Mouse (Mus musculus) CH12.LX (cell line): ENCODE measurements around the gene Dact3. TPM values are rescaled to one million over a fixed set of nuclear protein-coding genes. Genes with fewer than 3 reads are reported as not detected.

Experiments used
- DNase-seq: peaks from one replicate; pipeline ENCODE4 v3.0.0-alpha.2; 2013; ENCODE audit errors: extremely low read depth
- H3K27ac ChIP-seq: 2 replicates; pipeline ENCODE4 v1.5.1; 2012; ENCODE audit warnings: low read depth, mild to moderate bottlenecking, control low read depth, moderate library complexity; ENCODE audit not compliant: insufficient read depth
- H3K27me3 ChIP-seq: replicated peaks from 2 replicates; pipeline ENCODE3; 2012; ENCODE audit warnings: inconsistent platforms
- H3K36me3 ChIP-seq, 2 experiments: replicated peaks in 1 of 2; 2 replicates each; pipeline versions ENCODE3 to v1.6.1; 2012; ENCODE audit warnings: inconsistent platforms in 1 of 2, low read length in 1 of 2, mild to moderate bottlenecking in 1 of 2, mixed read lengths in 1 of 2, moderate library complexity in 1 of 2; ENCODE audit not compliant: control insufficient read depth in 1 of 2, insufficient read depth in 1 of 2
- H3K4me1 ChIP-seq, 2 experiments: 2 replicates each; pipeline ENCODE4 v1.6.1; 2012; ENCODE audit warnings: inconsistent platforms in 1 of 2, moderate library complexity in 1 of 2; ENCODE audit not compliant: insufficient read depth in 2 of 2, control insufficient read depth in 1 of 2
- H3K4me2 ChIP-seq: 2 replicates; pipeline ENCODE4 v1.6.1; 2012; ENCODE audit warnings: low read depth, mild to moderate bottlenecking, control low read depth; ENCODE audit not compliant: poor library complexity, insufficient read depth, severe bottlenecking
- H3K4me3 ChIP-seq, 3 experiments: fragments of 150-350 bp in 1 of 3; sonication (generic) in 1 of 3; replicated peaks in 1 of 3; 2 replicates each; pipeline versions ENCODE3 to v1.5.1; 2011 to 2012; ENCODE audit warnings: low read depth in 2 of 3, low read length in 2 of 3, mild to moderate bottlenecking in 2 of 3, moderate library complexity in 2 of 3, control low read depth in 1 of 3, improper control_type of control experiment in 1 of 3, inconsistent platforms in 1 of 3, mixed read lengths in 1 of 3; ENCODE audit not compliant: poor library complexity in 1 of 3
- H3K79me2 ChIP-seq: replicated peaks from 2 replicates; pipeline ENCODE4 v1.6.1; 2012; ENCODE audit warnings: mild to moderate bottlenecking, moderate library complexity; ENCODE audit not compliant: control insufficient read depth, poor library complexity, insufficient read depth, severe bottlenecking; ENCODE audit errors: extremely low read depth
- H3K9ac ChIP-seq: 2 replicates; pipeline ENCODE4 v1.6.1; 2012; ENCODE audit warnings: low read depth, mild to moderate bottlenecking, control low read depth, moderate library complexity; ENCODE audit not compliant: insufficient read depth
- H3K9me3 ChIP-seq: replicated peaks from 2 replicates; pipeline ENCODE3; 2012; ENCODE audit warnings: low read length, inconsistent platforms, mixed read lengths
- CHD1 ChIP-seq: IDR thresholded peaks from 2 replicates; pipeline ENCODE4 v1.6.1; 2012; ENCODE audit warnings: low read depth, low read length, improper control_type of control experiment, inconsistent platforms
- CHD2 ChIP-seq: IDR thresholded peaks from 2 replicates; pipeline ENCODE4 v1.6.1; 2011; ENCODE audit warnings: low read length, improper control_type of control experiment
- CTCF ChIP-seq, 2 experiments: IDR thresholded peaks in 1 of 2; conservative IDR thresholded peaks in 1 of 2; 2 replicates each; pipeline ENCODE4 v1.5.1; 2011 to 2012; ENCODE audit warnings: low read depth in 2 of 2, low read length in 2 of 2, improper control_type of control experiment in 1 of 2, inconsistent platforms in 1 of 2, mild to moderate bottlenecking in 1 of 2, moderate library complexity in 1 of 2
- EP300 ChIP-seq: IDR thresholded peaks from 2 replicates; pipeline ENCODE4 v1.6.1; 2011; ENCODE audit warnings: low read length, improper control_type of control experiment
- ETS1 ChIP-seq: conservative IDR thresholded peaks from 2 replicates; pipeline ENCODE4 v1.6.1; 2012; ENCODE audit warnings: low read depth, mild to moderate bottlenecking, inconsistent platforms, low read length, improper control_type of control experiment, moderate library complexity
- GABPA ChIP-seq: IDR thresholded peaks from 2 replicates; pipeline ENCODE4 v1.6.1; 2012; ENCODE audit warnings: low read depth, low read length, improper control_type of control experiment, inconsistent platforms; ENCODE audit not compliant: insufficient replicate concordance
- HCFC1 ChIP-seq: IDR thresholded peaks from 2 replicates; pipeline ENCODE4 v1.6.1; 2012; ENCODE audit warnings: low read depth, mild to moderate bottlenecking, inconsistent platforms, low read length, improper control_type of control experiment
- JUN ChIP-seq: IDR thresholded peaks from 2 replicates; pipeline ENCODE4 v1.6.1; 2011; ENCODE audit warnings: low read depth, mild to moderate bottlenecking, low read length, improper control_type of control experiment, moderate library complexity; ENCODE audit not compliant: insufficient read depth
- JUND ChIP-seq: conservative IDR thresholded peaks from 2 replicates; pipeline ENCODE4 v1.6.1; 2011; ENCODE audit warnings: low read depth, low read length, improper control_type of control experiment
- MAFK ChIP-seq: IDR thresholded peaks from 2 replicates; pipeline ENCODE4 v1.6.1; 2011; ENCODE audit warnings: low read length, improper control_type of control experiment; ENCODE audit not compliant: insufficient replicate concordance
- MAX ChIP-seq: IDR thresholded peaks from 2 replicates; pipeline ENCODE4 v1.6.1; 2011; ENCODE audit warnings: low read length, improper control_type of control experiment
- MAZ ChIP-seq: IDR thresholded peaks from 2 replicates; pipeline ENCODE4 v1.6.1; 2012; ENCODE audit warnings: low read depth, mild to moderate bottlenecking, inconsistent platforms, low read length, improper control_type of control experiment, moderate library complexity
- MEF2A ChIP-seq: IDR thresholded peaks from 2 replicates; pipeline ENCODE4 v1.6.1; 2014; ENCODE audit warnings: low read depth, mild to moderate bottlenecking, inconsistent platforms, low read length, improper control_type of control experiment, borderline replicate concordance
- MYC ChIP-seq: IDR thresholded peaks from 2 replicates; pipeline ENCODE4 v1.6.1; 2011; ENCODE audit warnings: low read depth, mild to moderate bottlenecking, improper control_type of control experiment, low read length
- NELFE ChIP-seq: IDR thresholded peaks from 2 replicates; pipeline ENCODE4 v1.6.1; 2011; ENCODE audit warnings: low read depth, low read length, improper control_type of control experiment
- NRF1 ChIP-seq: IDR thresholded peaks from 2 replicates; pipeline ENCODE4 v1.6.1; 2014; ENCODE audit warnings: low read depth, mild to moderate bottlenecking, inconsistent platforms, low read length, improper control_type of control experiment, moderate library complexity
- PAX5 ChIP-seq: IDR thresholded peaks from 2 replicates; pipeline ENCODE4 v1.6.1; 2012; ENCODE audit warnings: low read length, inconsistent platforms, mixed read lengths
- RAD21 ChIP-seq: IDR thresholded peaks from 2 replicates; pipeline ENCODE4 v1.6.1; 2011; ENCODE audit warnings: low read depth, mild to moderate bottlenecking, low read length, improper control_type of control experiment, moderate library complexity
- RCOR1 ChIP-seq: conservative IDR thresholded peaks from 2 replicates; pipeline ENCODE4 v1.6.1; 2012; ENCODE audit warnings: low read depth, mild to moderate bottlenecking, inconsistent platforms, low read length, improper control_type of control experiment
- TCF12 ChIP-seq: IDR thresholded peaks from 2 replicates; pipeline ENCODE4 v1.6.1; 2014; ENCODE audit warnings: low read depth, mild to moderate bottlenecking, inconsistent platforms, low read length, improper control_type of control experiment
- UBTF ChIP-seq: IDR thresholded peaks from 2 replicates; pipeline ENCODE4 v1.6.1; 2012; ENCODE audit warnings: low read depth, mild to moderate bottlenecking, inconsistent platforms, low read length, improper control_type of control experiment, moderate library complexity
- USF1 ChIP-seq: IDR thresholded peaks from 2 replicates; pipeline ENCODE4 v1.6.1; 2014; ENCODE audit warnings: low read depth, mild to moderate bottlenecking, inconsistent platforms, low read length, improper control_type of control experiment
- USF2 ChIP-seq: conservative IDR thresholded peaks from 2 replicates; pipeline ENCODE4 v1.6.1; 2011; ENCODE audit warnings: low read depth, low read length, improper control_type of control experiment
- ZC3H11A ChIP-seq: IDR thresholded peaks from 2 replicates; pipeline ENCODE4 v1.6.1; 2012; ENCODE audit warnings: low read depth, mild to moderate bottlenecking, inconsistent platforms, low read length, improper control_type of control experiment
- ZKSCAN1 ChIP-seq: IDR thresholded peaks from 2 replicates; pipeline ENCODE4 v1.6.1; 2012; ENCODE audit warnings: low read depth, inconsistent platforms, low read length, improper control_type of control experiment, borderline replicate concordance
- dilution Hi-C: fragments of 300-500 bp; cut with MboI; formaldehyde crosslinking; loops from 2 replicates; pipeline ENCODE4 v1.14.3; 2020; ENCODE audit warnings: low sequenced_read_pairs; ENCODE audit not compliant: extremely low pct_unique_long_range_greater_than_20kb, extremely low pct_ligation_motif_present
- in situ Hi-C: fragments of 300-500 bp; cut with MboI; formaldehyde crosslinking; loops from 3 replicates; pipeline ENCODE4 v1.14.3; 2019; ENCODE audit warnings: low sequenced_read_pairs, low pct_ligation_motif_present, low pct_unique_long_range_greater_than_20kb, mixed read lengths
- polyA plus RNA-seq: library from polyadenylated mRNA; unstranded; fragments of >175 nt; gene quantifications from 2 replicates; pipeline ENCODE4 v1.2.1, GENCODE M21; 2012; ENCODE audit warnings: low read depth; ENCODE audit not compliant: insufficient read length
- total RNA-seq, 2 experiments: library from RNA; depleted of rRNA; stranded (reverse); fragments of 300-350 nt in 1 of 2; fragments of >200 nt in 1 of 2; gene quantifications; 2 replicates each; pipeline ENCODE4 v1.2.3; 2012 to 2014

The Dact3 gene
- total and polyA plus RNA-seq, 3 experiments, result 3.5 to 12.0 (median 5.1) TPM

DNA sequence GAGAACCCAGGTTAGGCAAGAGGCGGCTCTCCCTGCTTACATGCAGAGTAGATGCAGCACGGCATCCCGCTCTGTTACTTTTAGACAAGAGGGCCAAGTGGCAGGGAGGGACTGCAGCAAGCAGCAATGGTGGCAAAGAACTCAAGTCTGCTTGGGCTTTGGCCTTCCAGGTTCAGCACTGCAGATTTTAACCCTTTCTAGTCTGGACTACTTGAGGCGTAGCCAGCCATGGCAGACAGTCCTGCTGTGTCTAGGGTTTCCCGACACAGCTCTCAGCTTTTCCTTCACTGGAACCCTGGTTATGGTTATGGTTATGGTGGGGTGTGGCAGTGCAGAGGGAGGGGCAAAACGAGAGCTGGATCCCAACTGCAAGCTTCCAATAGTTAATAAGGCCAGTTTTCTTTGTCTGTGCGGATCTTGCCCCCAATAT lies 45.0 kb downstream of the Dact3 start:
- H3K4me3 ChIP-seq, result no peak overlapping the region
- H3K4me2 ChIP-seq, result no peak overlapping the region
- no peak overlapping the region for H3K27ac ChIP-seq
- no peaks in the 10 kb centered on the region for H3K9me3 ChIP-seq
- H3K4me1 ChIP-seq, result peaks cover 7 to 31% of the 10 kb centered on the region in 2 experiments
- no peak overlapping the region for H3K9ac ChIP-seq
- peaks cover 41% of the 10 kb centered on the region for H3K79me2 ChIP-seq
- peaks cover 51 to 73% of the 10 kb centered on the region in 2 experiments for H3K36me3 ChIP-seq
- no peak for TF ChIP-seq NRF1
- no peak for TF ChIP-seq CHD2
- TF ChIP-seq UBTF, result no peak
- no peak for TF ChIP-seq JUN
- no peak for TF ChIP-seq JUND
- no peak for TF ChIP-seq TCF12
- no peak for TF ChIP-seq ZKSCAN1
- TF ChIP-seq MAZ, result no peak
- no peak for TF ChIP-seq CTCF (conservative IDR thresholded peaks at IDR 0.05 in 1 of 2, IDR thresholded peaks at IDR 0.05 in 1 of 2; ENCODE audit: low read depth in 2 of 2, low read length in 2 of 2)
- TF ChIP-seq MAFK, result no peak
- TF ChIP-seq PAX5, result no peak
- no peak for TF ChIP-seq USF2
- DNase-seq, result no peak
- in situ Hi-C loops, result no loop called here
- dilution Hi-C loops, result no loop called here
- H3K27me3 ChIP-seq, result no peaks in the 10 kb centered on the region

DNA sequence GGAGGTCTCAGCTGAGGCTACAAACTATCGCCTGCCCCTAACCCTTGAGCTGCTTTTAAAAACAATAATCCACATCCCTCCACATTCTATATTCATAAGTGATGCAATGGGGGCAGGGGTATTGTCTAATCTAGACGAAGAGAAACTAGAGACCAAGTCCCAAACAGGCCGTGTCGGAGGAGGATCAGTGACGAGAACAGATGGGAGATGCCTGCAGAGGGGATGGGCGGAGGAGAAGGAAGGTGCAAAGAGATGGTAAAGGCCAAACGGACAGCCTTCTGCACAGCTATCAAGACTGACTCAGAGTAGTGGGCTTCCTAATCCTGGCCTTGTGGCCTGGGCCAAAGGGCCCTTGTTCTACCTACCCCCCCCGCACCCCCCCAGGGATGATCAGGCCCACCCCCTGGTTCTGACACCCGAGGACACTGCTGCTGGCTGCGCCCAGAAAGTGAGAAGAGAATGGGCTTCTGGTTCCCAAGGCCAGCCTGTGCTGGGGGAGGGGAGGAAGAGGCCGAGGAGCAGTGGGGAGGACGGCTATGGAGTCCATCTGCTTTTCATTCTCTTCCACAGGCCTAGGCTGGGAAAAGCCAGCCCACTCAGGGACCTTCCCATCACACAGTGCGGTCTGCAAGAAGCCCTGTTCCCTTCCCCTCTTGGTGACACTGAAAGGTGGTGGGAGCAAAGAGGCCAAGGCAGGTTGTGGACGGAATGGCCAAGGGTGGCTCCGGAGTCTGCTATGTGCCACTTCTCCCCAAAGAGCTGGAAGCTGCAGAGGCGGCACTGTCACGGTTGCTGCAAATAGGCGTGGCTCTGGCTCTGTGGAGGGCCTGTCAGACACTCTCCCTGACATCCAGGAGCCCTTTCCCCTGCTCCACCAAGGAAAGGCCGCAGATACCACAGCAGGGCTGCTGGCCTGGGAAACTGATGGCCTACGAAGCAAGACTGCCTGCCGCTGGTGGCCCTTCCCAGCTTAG lies 46.0 kb downstream of the Dact3 start:
- Histone ChIP-seq H3K9me3 (no peaks in the 10 kb centered on the region), H3K4me1 (peaks cover 7 to 34% of the 10 kb centered on the region in 2 experiments), H3K27ac (no peak overlapping the region), H3K36me3 (peaks cover 43 to 64% of the 10 kb centered on the region in 2 experiments), H3K9ac (no peak overlapping the region), H3K27me3 (no peaks in the 10 kb centered on the region), H3K4me3 (no peak overlapping the region), H3K79me2 (peaks cover 41% of the 10 kb centered on the region), H3K4me2 (no peak overlapping the region)
- dilution Hi-C loops, result no loop called here
- no peak for DNase-seq
- no peak for TF ChIP-seq USF2
- TF ChIP-seq CHD1, result no peak
- TF ChIP-seq USF1, result no peak
- no peak for TF ChIP-seq ZKSCAN1
- TF ChIP-seq MYC, result no peak
- TF ChIP-seq GABPA, result no peak
- TF ChIP-seq ZC3H11A, result no peak
- no peak for TF ChIP-seq RCOR1
- TF ChIP-seq CHD2, result no peak
- no peak for TF ChIP-seq NELFE
- TF ChIP-seq EP300, result no peak
- no peak for TF ChIP-seq MEF2A
- no peak for TF ChIP-seq JUN
- TF ChIP-seq MAX, result no peak
- TF ChIP-seq ETS1, result no peak
- no peak for TF ChIP-seq RAD21
- TF ChIP-seq HCFC1, result no peak
- in situ Hi-C loops, result no loop called here
